Mouse (Mus musculus): ENCODE results near the gene P3h1. TPM values are rescaled to one million over a fixed set of nuclear protein-coding genes. Genes with fewer than 3 reads are reported as not detected.

P3h1 gene
- polyA plus RNA-seq, 1 experiment from 2014 or later = 29.1 TPM

- Histone ChIP-seq H3K36me3 (peaks cover 21% of the 10 kb centered on the region), H3K27me3 (ENCODE audit: insufficient read depth, poor library complexity, severe bottlenecking) (no peaks in the 10 kb centered on the region), H3K27ac (peak overlapping the region; percentile 36; the same call in 1 of the 2 replicates), H3K4me3 (no peak overlapping the region), H3K4me1 (peaks cover 30% of the 10 kb centered on the region), H3K9me3 (no peaks in the 10 kb centered on the region)
- 86% methylated on average over 6 of the region's 6 CpGs for WGBS
- no peak for DNase-seq (ENCODE audit: low spot score)
Measured at GRCm38 (mm10) chr4:119198105-119198504, 34.6 kb upstream of the P3h1 start.

DNA sequence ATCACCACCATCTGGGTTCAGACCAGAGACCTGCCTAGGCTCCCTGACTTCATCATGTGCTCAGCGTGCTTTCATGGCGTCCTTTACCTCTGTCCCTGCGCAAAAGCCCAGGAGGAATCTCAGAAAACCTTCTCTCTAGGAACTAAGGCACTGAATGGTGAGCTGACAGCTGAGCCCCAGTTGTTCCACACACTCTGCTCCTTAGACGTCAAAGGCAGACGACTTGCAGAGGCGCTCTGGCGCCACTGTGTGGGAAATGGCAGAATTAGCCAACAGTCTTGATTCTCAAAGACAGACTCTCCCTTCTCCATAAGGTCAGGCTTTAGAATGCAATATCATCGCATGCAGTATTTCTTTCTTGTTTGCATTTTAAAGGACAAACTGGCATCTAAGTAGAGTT lies 28.0 kb upstream of the P3h1 start:
- H3K27ac ChIP-seq = no peak overlapping the region
- WGBS = 16% methylated on average over 8 of the region's 8 CpGs
- DNase-seq (ENCODE audit: low spot score) = peak; percentile 90

GRCm38 (mm10) chr4:119216667-119217066 lies 16.0 kb upstream of the P3h1 start:
- Histone ChIP-seq H3K4me3 (no peak overlapping the region), H3K9me3 (no peaks in the 10 kb centered on the region), H3K36me3 (no peaks in the 10 kb centered on the region), H3K27ac (no peak overlapping the region), H3K4me1 (peaks cover 9% of the 10 kb centered on the region), H3K27me3 (ENCODE audit: insufficient read depth, poor library complexity, severe bottlenecking) (no peaks in the 10 kb centered on the region)
- WGBS = 72% methylated on average over 8 of the region's 8 CpGs
- DNase-seq (ENCODE audit: low spot score) = no peak

More for the DNA sequence above, 28.0 kb upstream of the P3h1 start:
- peaks cover 13% of the 10 kb centered on the region for H3K36me3 ChIP-seq
- no peaks in the 10 kb centered on the region for H3K9me3 ChIP-seq
- peaks cover under 1% of the 10 kb centered on the region; the same call in 1 of the 2 replicates for H3K27me3 ChIP-seq (ENCODE audit: insufficient read depth, poor library complexity, severe bottlenecking)
- H3K4me3 ChIP-seq = no peak overlapping the region
- H3K4me1 ChIP-seq = peaks cover 5% of the 10 kb centered on the region; the same call in 1 of the 2 replicates

GRCm38 (mm10) chr4:119218169-119218568 lies 14.5 kb upstream of the P3h1 start, which contains the start of gene Tmem269:
Gene Tmem269 (minus strand): TSS chr4:119218217.
- no peak for DNase-seq (ENCODE audit: low spot score)
- 0 out of 2 replicates have a peak within 1 kb of the TSS, but pooled peaks have one; percentile 16 for H3K4me3 ChIP-seq
- 9% methylated on average over 11 of the region's 11 CpGs for WGBS

DNA sequence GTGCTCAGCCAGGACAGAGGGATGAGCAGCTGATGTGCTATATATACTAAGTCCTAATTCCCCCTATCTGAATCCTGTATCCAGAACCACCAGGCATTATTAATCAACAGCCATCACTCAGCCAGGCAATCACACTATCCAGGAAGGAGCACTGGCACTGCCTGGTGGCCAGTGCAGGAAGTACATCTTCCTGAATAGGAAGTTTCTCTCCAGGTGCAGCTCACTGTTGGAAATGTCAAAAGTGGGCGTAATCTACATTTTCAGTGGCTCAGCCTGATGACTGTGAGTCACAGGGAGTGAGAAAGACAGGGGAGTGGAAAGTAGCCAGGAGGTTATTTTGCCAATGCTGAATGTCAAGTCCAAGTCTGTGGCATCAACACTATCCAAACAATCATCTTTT lies 9.0 kb upstream of the P3h1 start:
- Histone ChIP-seq H3K9me3 (no peaks in the 10 kb centered on the region), H3K27ac (no peak overlapping the region), H3K4me1 (no peaks in the 10 kb centered on the region), H3K36me3 (peaks cover 49% of the 10 kb centered on the region), H3K27me3 (ENCODE audit: insufficient read depth, poor library complexity, severe bottlenecking) (no peaks in the 10 kb centered on the region), H3K4me3 (no peak overlapping the region)
- 82% methylated on average over 1 of the region's 1 CpGs for WGBS
- DNase-seq (ENCODE audit: low spot score) = no peak

More at GRCm38 (mm10) chr4:119218169-119218568, 14.5 kb upstream of the P3h1 start, which contains the start of gene Tmem269:
- no peaks in the 10 kb centered on the region for H3K36me3 ChIP-seq
- no peaks in the 10 kb centered on the region for H3K9me3 ChIP-seq
- H3K4me1 ChIP-seq = peaks cover 9% of the 10 kb centered on the region
- H3K27me3 ChIP-seq (ENCODE audit: insufficient read depth, poor library complexity, severe bottlenecking) = no peaks in the 10 kb centered on the region
- H3K27ac ChIP-seq = no peak within 1 kb of the TSS

DNA sequence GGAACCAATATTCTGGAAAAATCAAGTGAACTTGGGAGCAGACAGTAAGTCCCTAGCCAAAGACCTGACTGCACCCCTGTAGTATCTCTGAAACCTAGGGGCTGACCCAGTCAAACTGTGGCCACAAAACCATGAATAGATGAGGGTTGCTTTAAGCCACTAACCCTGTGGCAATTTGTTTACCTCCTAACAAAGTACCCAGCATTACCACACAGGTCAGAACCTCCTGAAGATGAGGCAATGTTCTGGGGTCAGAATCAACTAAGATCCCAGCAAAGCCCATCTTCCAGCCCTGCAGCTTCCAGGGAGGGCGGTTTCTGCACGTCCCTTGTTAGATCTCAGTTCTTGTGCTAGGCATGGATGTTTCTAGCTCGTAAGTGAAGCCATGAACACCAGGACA lies 8.2 kb upstream of the P3h1 start:
- H3K27ac ChIP-seq = no peak overlapping the region
- no peak overlapping the region for H3K4me3 ChIP-seq
- over 99% methylated on average over 3 of the region's 3 CpGs for WGBS
- no peaks in the 10 kb centered on the region for H3K4me1 ChIP-seq
- H3K27me3 ChIP-seq (ENCODE audit: insufficient read depth, poor library complexity, severe bottlenecking) = no peaks in the 10 kb centered on the region
- H3K36me3 ChIP-seq = peaks cover 49% of the 10 kb centered on the region
- no peaks in the 10 kb centered on the region for H3K9me3 ChIP-seq
- DNase-seq (ENCODE audit: low spot score) = no peak

- no peak for DNase-seq (ENCODE audit: low spot score)
- Histone ChIP-seq H3K27me3 (ENCODE audit: insufficient read depth, poor library complexity, severe bottlenecking) (no peaks in the 10 kb centered on the region), H3K4me3 (no peak overlapping the region), H3K27ac (no peak overlapping the region), H3K9me3 (no peaks in the 10 kb centered on the region), H3K36me3 (peaks cover 52% of the 10 kb centered on the region), H3K4me1 (no peaks in the 10 kb centered on the region)
- 85% methylated on average over 9 of the region's 9 CpGs for WGBS
Measured at GRCm38 (mm10) chr4:119225719-119226118, 7.0 kb upstream of the P3h1 start.

DNA sequence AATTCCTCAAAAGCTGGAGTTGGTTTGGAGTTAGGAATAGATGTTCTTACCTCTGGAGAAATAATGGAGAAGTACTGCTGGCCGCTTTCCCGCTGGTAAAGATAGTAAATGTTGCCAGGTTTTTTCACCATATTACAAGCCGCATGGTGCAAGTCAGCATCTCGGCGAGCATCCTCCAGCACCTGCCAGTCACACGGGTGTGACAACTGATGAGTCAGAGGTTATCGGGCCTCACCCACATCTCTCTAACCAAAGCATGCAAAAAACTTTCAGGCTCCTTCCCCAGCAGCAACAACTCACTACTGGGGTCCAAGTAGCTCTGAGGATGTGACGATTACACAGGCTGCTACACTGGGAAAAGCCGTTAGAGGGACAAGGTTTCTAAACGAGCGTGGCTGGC lies 6.0 kb upstream of the P3h1 start:
- H3K4me1 ChIP-seq = peaks cover 6% of the 10 kb centered on the region; the same call in 1 of the 2 replicates
- no peaks in the 10 kb centered on the region for H3K9me3 ChIP-seq
- 91% methylated on average over 11 of the region's 11 CpGs for WGBS
- no peak for DNase-seq (ENCODE audit: low spot score)
- H3K27me3 ChIP-seq (ENCODE audit: insufficient read depth, poor library complexity, severe bottlenecking) = no peaks in the 10 kb centered on the region
- no peak overlapping the region for H3K27ac ChIP-seq
- H3K36me3 ChIP-seq = peaks cover 52% of the 10 kb centered on the region
- no peak overlapping the region for H3K4me3 ChIP-seq

DNA sequence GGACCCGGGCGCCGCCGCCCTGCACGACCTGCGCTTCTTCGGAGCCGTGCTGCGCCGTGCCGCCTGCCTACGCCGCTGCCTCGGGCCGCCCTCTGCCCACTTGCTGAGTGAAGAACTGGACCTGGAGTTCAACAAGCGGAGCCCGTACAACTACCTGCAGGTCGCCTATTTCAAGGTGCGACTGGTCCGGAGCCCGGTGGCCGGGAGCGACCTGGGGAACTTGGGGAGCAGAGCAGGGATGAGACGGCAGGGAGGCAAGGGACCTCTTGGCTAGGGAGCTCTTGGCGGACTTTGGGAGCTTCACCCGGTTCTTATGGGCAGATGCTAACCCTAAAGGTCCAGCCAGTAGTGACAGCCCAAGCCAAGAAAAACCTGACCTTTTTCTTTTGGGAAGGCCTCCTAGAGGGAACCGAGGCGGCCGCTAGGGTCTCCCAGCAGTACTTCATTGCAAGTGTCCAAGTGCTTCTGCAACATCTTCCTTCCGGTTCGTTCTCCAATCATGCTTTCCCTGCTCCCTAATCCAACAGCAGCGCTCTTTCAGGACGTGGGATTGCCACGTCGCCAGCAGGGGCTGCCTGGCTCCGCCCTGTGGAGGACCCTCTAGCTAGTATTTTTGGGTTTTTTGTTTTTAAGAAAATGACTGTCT lies 664 bp downstream of the P3h1 start:
- Histone ChIP-seq H3K27ac (peak overlapping the region; percentile 92), H3K27me3 (ENCODE audit: insufficient read depth, poor library complexity, severe bottlenecking) (no peaks in the 10 kb centered on the region), H3K4me1 (peaks cover 18% of the 10 kb centered on the region), H3K36me3 (peaks cover 25% of the 10 kb centered on the region), H3K4me3 (peak overlapping the region; percentile 84), H3K9me3 (no peaks in the 10 kb centered on the region)
- peak; percentile 93 for DNase-seq (ENCODE audit: low spot score)
- 0% methylated on average over 36 of the region's 36 CpGs for WGBS

DNA sequence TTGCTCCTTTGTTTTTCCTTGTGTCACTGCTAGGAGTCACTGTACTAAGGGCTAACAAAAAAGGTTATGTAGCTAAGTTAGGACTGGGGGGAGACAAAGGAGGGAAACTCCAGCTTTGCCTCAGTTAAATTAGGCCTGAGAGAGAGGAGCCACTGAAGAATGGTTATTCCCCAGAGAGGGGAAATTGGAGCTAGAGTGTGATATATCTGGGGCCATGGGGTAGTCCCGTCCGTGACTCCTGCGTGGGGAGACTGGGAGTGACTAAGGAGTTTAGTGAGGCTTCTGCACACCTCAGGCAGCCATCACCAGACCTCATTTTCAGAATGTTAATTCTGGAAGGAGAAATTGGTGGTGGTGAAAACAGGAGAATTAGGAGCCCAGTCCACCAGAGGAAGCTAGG lies 1.6 kb downstream of the P3h1 start:
- peak overlapping the region; percentile 84 for H3K4me3 ChIP-seq

GRCm38 (mm10) chr4:119238661-119239060 lies 5.9 kb downstream of the P3h1 start:
- Histone ChIP-seq H3K4me3 (no peak overlapping the region), H3K36me3 (peaks cover 55% of the 10 kb centered on the region), H3K4me1 (peaks cover 28% of the 10 kb centered on the region), H3K9me3 (no peaks in the 10 kb centered on the region), H3K27me3 (ENCODE audit: insufficient read depth, poor library complexity, severe bottlenecking) (no peaks in the 10 kb centered on the region), H3K27ac (no peak overlapping the region)
- no peak for DNase-seq (ENCODE audit: low spot score)
- 74% methylated on average over 3 of the region's 3 CpGs for WGBS

More for the DNA sequence above, 1.6 kb downstream of the P3h1 start:
- 58% methylated on average over 3 of the region's 3 CpGs for WGBS
- H3K36me3 ChIP-seq = peaks cover 24% of the 10 kb centered on the region
- DNase-seq (ENCODE audit: low spot score) = no peak
- H3K9me3 ChIP-seq = no peaks in the 10 kb centered on the region
- H3K4me1 ChIP-seq = peaks cover 20% of the 10 kb centered on the region
- H3K27me3 ChIP-seq (ENCODE audit: insufficient read depth, poor library complexity, severe bottlenecking) = no peaks in the 10 kb centered on the region
- H3K27ac ChIP-seq = peak overlapping the region; percentile 92

DNA sequence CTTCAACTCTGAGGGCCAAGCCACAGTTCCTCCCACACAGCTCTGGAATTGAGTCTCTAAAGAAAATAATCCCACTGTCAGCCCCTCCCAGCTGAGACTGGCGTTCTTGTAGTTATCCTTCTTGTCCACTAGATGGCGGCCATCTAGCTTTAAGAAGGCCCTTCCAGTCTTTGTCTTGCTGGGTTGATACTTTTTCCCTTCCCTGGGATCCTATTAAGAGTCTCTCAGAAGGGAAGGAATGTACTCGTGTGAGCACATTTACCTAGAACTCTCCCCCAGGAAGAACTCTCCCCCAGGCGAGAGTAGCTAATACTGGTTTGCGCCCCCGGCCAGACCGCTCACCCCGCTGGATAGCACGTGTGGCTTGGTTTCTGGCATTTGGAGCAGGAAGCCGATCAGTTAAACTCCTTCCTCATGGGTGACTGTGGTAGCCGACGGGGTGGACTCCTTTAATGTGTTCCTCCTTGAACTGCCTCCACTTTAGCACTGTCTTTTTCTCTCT lies 6.5 kb downstream of the P3h1 start:
- Histone ChIP-seq H3K27ac (peak overlapping the region; percentile 74), H3K4me1 (peaks cover 24% of the 10 kb centered on the region), H3K4me3 (no peak overlapping the region), H3K27me3 (ENCODE audit: insufficient read depth, poor library complexity, severe bottlenecking) (no peaks in the 10 kb centered on the region), H3K9me3 (no peaks in the 10 kb centered on the region), H3K36me3 (peaks cover 61% of the 10 kb centered on the region)
- WGBS = 41% methylated on average over 12 of the region's 12 CpGs
- no peak for DNase-seq (ENCODE audit: low spot score)

GRCm38 (mm10) chr4:119241664-119242063 lies 8.9 kb downstream of the P3h1 start:
- H3K9me3 ChIP-seq = no peaks in the 10 kb centered on the region
- WGBS = 77% methylated on average over 14 of the region's 14 CpGs
- H3K27me3 ChIP-seq (ENCODE audit: insufficient read depth, poor library complexity, severe bottlenecking) = no peaks in the 10 kb centered on the region
- no peak overlapping the region for H3K27ac ChIP-seq
- H3K36me3 ChIP-seq = peaks cover 73% of the 10 kb centered on the region
- no peak overlapping the region for H3K4me3 ChIP-seq
- H3K4me1 ChIP-seq = peaks cover 27% of the 10 kb centered on the region
- no peak for DNase-seq (ENCODE audit: low spot score)
